Mouse (Mus musculus): ENCODE data around the gene Cdhr2. TPM values are rescaled to one million over a fixed set of nuclear protein-coding genes. Genes with fewer than 3 reads are reported as not detected.

Gene Cdhr2
- polyA plus RNA-seq, 1 experiment from 2014 or later: 0.10 TPM

DNA sequence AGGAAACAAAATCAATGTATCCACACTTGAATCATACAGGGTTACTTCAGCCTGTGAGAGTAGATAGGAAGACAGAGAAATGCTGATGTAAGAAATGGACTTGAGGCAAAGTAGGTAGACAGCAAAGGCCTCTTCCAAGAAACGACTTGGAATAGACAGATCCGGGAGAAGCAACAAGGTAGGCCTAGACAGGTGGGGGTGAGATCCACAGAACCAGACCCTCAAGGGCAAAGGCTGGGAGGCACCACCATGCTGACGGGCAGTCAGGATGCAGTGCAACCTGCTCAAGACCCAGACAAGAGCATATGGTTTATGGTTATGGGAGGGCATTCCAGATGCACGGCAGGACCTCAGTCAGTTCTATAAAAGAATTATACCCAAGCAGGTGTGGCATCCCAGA, 65.8 kb downstream of the Cdhr2 start:
- 81% methylated on average over 4 of the region's 4 CpGs for WGBS

GRCm38 (mm10) chr13:54780592-54780991, 79.3 kb downstream of the Cdhr2 start:
- Histone ChIP-seq H3K27me3 (no peaks in the 10 kb centered on the region), H3K9me3 (no peaks in the 10 kb centered on the region), H3K4me2 (no peak overlapping the region), H3K4me1 (no peaks in the 10 kb centered on the region), H3K4me3 (no peak overlapping the region), H3K9ac (no peak overlapping the region), H3K36me3 (no peaks in the 10 kb centered on the region), H3K27ac (no peak overlapping the region)
- WGBS: 63% methylated on average over 3 of the region's 3 CpGs
- no peak for ATAC-seq (ENCODE audit: borderline replicate concordance, extremely low read depth, low FRiP score, low TSS enrichment)

More for the DNA sequence above, 65.8 kb downstream of the Cdhr2 start:
- no peak overlapping the region for H3K4me3 ChIP-seq
- H3K4me2 ChIP-seq: no peak overlapping the region
- H3K9me3 ChIP-seq: no peaks in the 10 kb centered on the region
- no peak overlapping the region for H3K27ac ChIP-seq
- peaks cover 53% of the 10 kb centered on the region for H3K27me3 ChIP-seq
- ATAC-seq (ENCODE audit: borderline replicate concordance, extremely low read depth, low FRiP score, low TSS enrichment): no peak
- peaks cover 10% of the 10 kb centered on the region for H3K4me1 ChIP-seq
- no peaks in the 10 kb centered on the region for H3K36me3 ChIP-seq
- H3K9ac ChIP-seq: no peak overlapping the region

DNA sequence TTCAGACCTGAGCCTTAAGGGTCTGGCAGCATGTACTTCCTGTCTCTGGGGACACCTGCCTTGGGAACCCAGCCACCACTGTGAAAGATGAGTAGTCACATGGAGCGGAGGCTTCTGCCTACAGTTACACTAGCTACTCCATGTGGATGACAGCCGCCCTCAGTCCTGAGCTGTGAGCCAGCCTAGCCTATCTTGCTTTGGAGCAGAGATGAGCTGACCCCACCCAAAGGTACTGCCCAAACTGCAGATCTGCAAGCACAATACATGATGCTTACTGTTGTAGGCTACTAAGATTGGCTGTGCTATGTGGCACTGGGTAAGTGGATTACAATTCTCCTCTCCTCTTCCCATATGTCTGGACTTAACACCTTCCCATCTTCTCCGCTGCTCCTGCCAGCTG, 79.8 kb downstream of the Cdhr2 start:
- Histone ChIP-seq H3K4me2 (no peak overlapping the region), H3K27ac (no peak overlapping the region), H3K9me3 (no peaks in the 10 kb centered on the region), H3K4me3 (no peak overlapping the region), H3K36me3 (no peaks in the 10 kb centered on the region), H3K27me3 (no peaks in the 10 kb centered on the region), H3K9ac (no peak overlapping the region), H3K4me1 (no peaks in the 10 kb centered on the region)
- no peak for ATAC-seq (ENCODE audit: borderline replicate concordance, extremely low read depth, low FRiP score, low TSS enrichment)
- WGBS: 78% methylated on average over 3 of the region's 3 CpGs

DNA sequence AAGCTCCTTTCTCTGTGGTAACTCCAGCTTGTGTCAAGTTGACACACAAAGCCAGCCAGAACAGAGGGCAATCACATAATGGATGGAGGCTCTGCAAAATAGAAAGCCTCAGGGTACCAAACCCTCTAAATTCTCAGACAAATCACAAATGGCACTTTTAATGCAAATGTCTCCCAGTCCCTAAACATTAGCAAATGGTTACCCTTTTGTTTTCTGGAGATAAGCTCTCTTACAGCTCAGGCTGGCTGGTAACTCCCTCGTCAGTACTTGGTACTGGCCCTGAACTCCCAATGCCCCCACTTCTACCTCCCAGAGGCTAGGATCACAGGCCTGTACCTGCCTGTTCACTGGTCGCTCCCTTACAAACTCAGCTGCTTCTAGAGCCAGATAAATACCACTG, 82.0 kb downstream of the Cdhr2 start:
- WGBS: 40% methylated on average over 2 of the region's 2 CpGs
- Histone ChIP-seq H3K4me1 (no peaks in the 10 kb centered on the region), H3K36me3 (no peaks in the 10 kb centered on the region), H3K4me2 (no peak overlapping the region), H3K27me3 (no peaks in the 10 kb centered on the region), H3K9ac (no peak overlapping the region), H3K4me3 (no peak overlapping the region), H3K9me3 (no peaks in the 10 kb centered on the region), H3K27ac (no peak overlapping the region)
- ATAC-seq (ENCODE audit: borderline replicate concordance, extremely low read depth, low FRiP score, low TSS enrichment): no peak

GRCm38 (mm10) chr13:54783698-54784097, 82.4 kb downstream of the Cdhr2 start, which contains the start of gene Eif4e1b:
Eif4e1b (plus strand) TSS chr13:54783998.
- 76% methylated on average over 4 of the region's 4 CpGs for WGBS
- Histone ChIP-seq H3K4me2 (no peak within 1 kb of the TSS), H3K36me3 (no peaks in the 10 kb centered on the region), H3K9ac (no peak within 1 kb of the TSS), H3K9me3 (no peaks in the 10 kb centered on the region), H3K4me1 (no peaks in the 10 kb centered on the region), H3K27ac (no peak within 1 kb of the TSS), H3K27me3 (no peaks in the 10 kb centered on the region), H3K4me3 (no peak within 1 kb of the TSS)
- no peak for ATAC-seq (ENCODE audit: borderline replicate concordance, extremely low read depth, low FRiP score, low TSS enrichment)

Other genes with a start within 250 kb of the Cdhr2 start
- 121 and 129 TPM in 2 replicates for gene Thoc3, start 232.6 kb upstream of the Cdhr2 start, polyA plus RNA-seq (2015; fragmentation: Nextera tagmentation; extraction: Ambion mirVana)
- 9.7 and 9.8 TPM in 2 replicates for gene Simc1, start 197.7 kb upstream of the Cdhr2 start, polyA plus RNA-seq (2015; fragmentation: Nextera tagmentation; extraction: Ambion mirVana)
- 126 and 127 TPM in 2 replicates for gene 4833439L19Rik, start 136.0 kb upstream of the Cdhr2 start, polyA plus RNA-seq (2015; fragmentation: Nextera tagmentation; extraction: Ambion mirVana)
- 27.7 and 30.9 TPM in 2 replicates for gene Arl10, start 126.4 kb upstream of the Cdhr2 start, polyA plus RNA-seq (2015; fragmentation: Nextera tagmentation; extraction: Ambion mirVana)
- 78.2 and 78.8 TPM in 2 replicates for gene Nop16, start 111.4 kb upstream of the Cdhr2 start, polyA plus RNA-seq (2015; fragmentation: Nextera tagmentation; extraction: Ambion mirVana)
- gene Higd2a, start 111.3 kb upstream of the Cdhr2 start, polyA plus RNA-seq (2015; fragmentation: Nextera tagmentation; extraction: Ambion mirVana): 170 and 188 TPM in 2 replicates
- 43.2 and 45.1 TPM in 2 replicates for gene Cltb, start 90.1 kb upstream of the Cdhr2 start, polyA plus RNA-seq (2015; fragmentation: Nextera tagmentation; extraction: Ambion mirVana)
- 72.7 and 82.9 TPM in 2 replicates for gene Faf2, start 79.7 kb upstream of the Cdhr2 start, polyA plus RNA-seq (2015; fragmentation: Nextera tagmentation; extraction: Ambion mirVana)
- gene Rnf44, start 7.6 kb upstream of the Cdhr2 start, polyA plus RNA-seq (2015; fragmentation: Nextera tagmentation; extraction: Ambion mirVana): 52.2 and 53.0 TPM in 2 replicates
- gene Gprin1, start 48.4 kb downstream of the Cdhr2 start, polyA plus RNA-seq (2015; fragmentation: Nextera tagmentation; extraction: Ambion mirVana): 0.24 and 0.42 TPM in 2 replicates
- 0.21 TPM in 1 of 2 replicates, not detected in the other for gene Sncb, start 65.1 kb downstream of the Cdhr2 start, polyA plus RNA-seq (2015; fragmentation: Nextera tagmentation; extraction: Ambion mirVana)
- gene Eif4e1b, start 82.5 kb downstream of the Cdhr2 start, polyA plus RNA-seq (2015; fragmentation: Nextera tagmentation; extraction: Ambion mirVana): not detected in 2 replicates
- gene Tspan17, start 87.9 kb downstream of the Cdhr2 start, polyA plus RNA-seq (2015; fragmentation: Nextera tagmentation; extraction: Ambion mirVana): 17.0 and 18.1 TPM in 2 replicates
- gene Unc5a, start 247.9 kb downstream of the Cdhr2 start, polyA plus RNA-seq (2015; fragmentation: Nextera tagmentation; extraction: Ambion mirVana): 4.2 and 5.0 TPM in 2 replicates

Measured in lung, embryonic 15.5 days (tissue).